Mouse (Mus musculus): ENCODE measurements around the gene Mcoln1. TPM values are rescaled to one million over a fixed set of nuclear protein-coding genes. Genes with fewer than 3 reads are reported as not detected.

Gene Mcoln1
- total RNA-seq, 2 experiments from 2014 or later: 78.8 to 98.1 TPM

DNA sequence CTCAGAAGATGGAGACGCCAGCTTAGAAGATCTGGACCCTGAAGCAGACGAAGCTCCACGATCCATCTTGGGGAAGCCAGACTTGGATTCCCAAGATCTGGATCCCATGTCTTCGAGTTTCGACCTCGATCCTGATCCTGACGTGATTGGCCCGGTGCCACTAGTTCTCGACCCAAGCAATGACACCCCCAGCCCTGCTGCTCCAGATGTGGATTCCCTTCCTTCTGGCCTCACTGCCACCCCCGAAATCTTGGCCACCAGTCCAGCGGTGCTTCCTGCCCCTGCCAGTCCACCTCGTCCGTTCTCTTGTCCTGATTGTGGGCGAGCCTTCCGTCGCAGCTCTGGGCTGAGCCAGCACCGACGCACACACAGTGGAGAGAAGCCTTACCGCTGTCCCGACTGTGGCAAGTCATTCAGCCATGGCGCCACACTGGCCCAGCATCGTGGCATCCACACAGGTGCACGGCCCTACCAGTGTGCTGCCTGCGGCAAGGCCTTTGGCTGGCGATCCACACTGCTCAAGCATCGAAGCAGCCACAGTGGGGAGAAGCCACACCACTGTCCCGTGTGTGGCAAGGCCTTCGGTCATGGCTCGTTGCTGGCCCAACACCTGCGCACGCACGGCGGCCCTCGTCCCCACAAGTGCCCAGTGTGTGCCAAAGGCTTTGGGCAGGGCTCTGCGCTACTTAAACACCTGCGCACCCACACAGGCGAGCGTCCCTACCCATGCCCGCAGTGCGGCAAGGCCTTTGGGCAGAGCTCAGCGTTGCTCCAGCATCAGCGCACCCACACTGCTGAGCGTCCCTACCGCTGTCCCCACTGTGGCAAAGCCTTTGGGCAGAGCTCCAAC, 4.5 kb upstream of the Mcoln1 start:
- DNase-seq (ENCODE audit: low spot score in 2 of 2): no peak
- intact Hi-C loops (cut with DNase I): no loop called here

DNA sequence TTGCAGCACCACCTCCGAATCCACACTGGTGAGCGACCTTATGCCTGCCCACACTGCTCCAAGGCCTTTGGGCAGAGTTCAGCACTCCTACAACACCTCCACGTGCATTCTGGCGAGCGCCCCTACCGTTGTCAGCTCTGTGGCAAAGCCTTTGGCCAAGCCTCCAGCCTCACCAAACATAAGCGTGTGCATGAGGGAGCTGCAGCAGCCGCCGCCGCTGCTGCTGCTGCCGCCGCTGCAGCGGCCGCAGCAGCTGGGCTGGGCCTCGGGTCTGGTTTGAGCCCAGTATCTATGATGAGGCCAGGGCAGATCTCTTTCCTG, 3.9 kb upstream of the Mcoln1 start:
- no peak for DNase-seq (ENCODE audit: low spot score in 2 of 2)
- intact Hi-C loops (cut with DNase I): no loop called here

DNA sequence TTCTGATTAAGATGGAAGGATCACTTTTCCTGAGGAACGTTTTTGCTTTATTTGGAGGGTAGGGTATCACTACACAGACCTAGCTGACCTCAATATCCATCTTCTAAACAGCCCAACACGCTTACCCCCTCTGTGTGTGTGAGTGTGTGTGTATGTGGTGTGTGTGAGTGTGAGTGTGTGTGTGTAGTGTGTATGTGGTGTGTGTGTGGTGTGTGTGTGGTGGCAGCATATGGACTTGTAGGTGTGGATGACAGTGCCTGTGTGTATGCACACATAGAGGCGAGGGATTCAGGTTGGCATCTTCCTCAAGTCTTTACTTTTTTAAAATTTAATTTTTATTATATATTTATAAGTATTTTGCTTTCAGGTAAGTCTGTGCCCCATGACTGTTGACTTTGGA, 1.7 kb upstream of the Mcoln1 start:
- intact Hi-C loops (cut with DNase I): no loop called here
- no peak for DNase-seq (ENCODE audit: low spot score in 2 of 2)

DNA sequence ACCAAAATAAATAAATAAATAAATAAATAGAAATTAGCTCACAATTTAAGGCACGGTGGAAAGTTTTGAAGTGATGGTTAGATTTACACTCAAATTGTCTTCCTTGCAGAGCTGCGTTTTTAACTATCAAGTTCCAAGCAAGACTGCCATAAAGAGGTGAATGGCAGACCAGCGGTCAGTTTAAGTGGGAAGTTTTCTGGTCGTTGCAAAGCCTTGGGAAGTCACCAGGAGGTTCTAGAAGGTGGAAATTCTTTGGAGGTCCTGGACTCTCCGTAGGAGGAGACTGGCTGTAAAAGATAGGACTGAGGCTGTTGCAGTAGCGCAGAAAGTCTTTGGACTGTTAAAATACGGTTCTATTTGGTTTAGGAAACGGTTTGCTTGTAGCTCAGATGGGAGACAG, 506 bp upstream of the Mcoln1 start:
- no peak for DNase-seq (ENCODE audit: low spot score in 2 of 2)
- intact Hi-C loops (cut with DNase I): no loop called here

DNA sequence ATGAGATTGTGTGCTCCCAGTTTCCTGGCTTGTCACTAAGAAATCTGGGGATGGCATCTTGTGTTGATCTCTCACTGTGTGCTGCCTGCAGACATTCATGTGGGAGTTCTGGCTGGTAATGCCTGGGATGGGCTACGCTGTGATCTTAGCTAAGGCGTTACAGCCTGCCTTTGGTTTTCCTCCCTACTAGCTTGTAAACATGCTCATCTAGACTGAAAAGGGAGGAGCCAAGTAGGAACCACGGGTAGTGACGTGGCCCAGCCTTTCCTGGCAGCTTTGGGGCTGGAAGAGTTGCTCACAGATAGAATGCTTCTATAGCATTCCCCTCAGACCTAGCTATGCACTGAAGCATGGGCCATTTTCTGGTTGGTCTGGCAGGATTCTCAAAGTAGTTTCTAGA, 2.0 kb downstream of the Mcoln1 start:
- DNase-seq (ENCODE audit: low spot score in 2 of 2): peak; percentile 34 to 38

DNA sequence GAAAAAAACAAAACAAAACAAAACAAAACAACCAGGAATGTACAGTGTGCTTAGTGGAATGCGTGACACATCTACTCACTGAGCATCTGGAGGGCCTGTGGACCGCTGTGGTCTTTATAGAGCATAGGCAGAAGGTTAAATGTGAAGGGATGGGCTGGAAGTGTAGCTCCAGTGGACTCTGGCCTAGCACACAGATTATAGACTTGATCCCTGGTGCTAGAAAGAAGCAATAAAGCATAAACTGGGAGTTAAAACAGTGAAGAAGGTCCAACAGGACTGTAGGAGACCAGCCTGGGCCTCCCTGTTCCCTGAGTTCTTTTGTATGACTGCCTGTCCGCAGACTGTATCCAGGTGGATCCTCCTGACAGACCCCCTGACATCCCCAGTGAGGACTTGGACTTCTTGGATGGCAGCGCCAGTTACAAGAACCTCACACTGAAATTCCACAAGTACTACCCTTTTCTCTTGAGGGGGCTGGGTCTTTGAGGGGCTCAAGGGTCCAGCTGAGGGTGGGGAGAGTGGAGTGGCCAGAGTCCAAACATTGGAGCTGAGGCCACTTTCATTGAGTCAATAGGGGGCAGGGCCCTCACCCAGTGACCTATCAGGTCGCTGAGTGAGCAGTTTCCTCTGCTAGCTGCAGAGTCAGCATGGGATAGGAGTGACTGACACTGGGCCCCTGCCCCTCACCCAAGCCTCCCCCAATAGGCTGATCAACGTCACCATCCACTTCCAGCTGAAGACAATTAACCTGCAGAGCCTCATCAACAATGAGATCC, 7.9 kb downstream of the Mcoln1 start:
- intact Hi-C loops (cut with DNase I): no loop called here
- no peak for DNase-seq (ENCODE audit: low spot score in 2 of 2)

More for the DNA sequence above, 2.0 kb downstream of the Mcoln1 start:
- intact Hi-C loops (cut with DNase I): no loop called here

DNA sequence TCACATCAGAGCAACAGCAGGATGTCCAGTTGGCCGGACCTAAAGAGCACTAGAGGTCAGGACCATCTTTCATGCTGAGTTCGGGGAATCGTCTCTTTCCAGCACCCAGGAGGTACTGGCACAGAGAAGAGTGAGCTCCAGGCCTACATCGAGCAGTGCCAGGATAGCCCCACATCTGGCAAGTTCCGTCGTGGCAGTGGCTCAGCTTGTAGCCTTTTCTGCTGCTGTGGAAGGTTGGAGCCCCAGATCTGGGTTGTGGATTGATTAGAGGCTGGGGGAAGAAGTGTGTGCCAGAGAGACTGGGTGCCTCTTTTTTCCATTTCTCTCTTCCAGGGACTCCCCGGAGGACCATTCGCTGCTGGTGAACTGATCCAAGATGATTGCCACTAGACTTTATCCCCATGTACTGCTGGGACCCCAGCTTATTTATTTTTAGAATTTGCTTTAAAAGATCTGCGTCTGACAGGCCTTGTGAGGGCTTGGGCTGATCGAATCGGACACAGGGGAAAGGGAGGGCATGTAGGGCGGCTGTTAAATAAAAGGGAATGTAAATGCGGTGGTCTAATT, 14.5 kb downstream of the Mcoln1 start:
- no peak for DNase-seq (ENCODE audit: low spot score in 2 of 2)
- intact Hi-C loops (cut with DNase I): loop anchor here (10.0 kb wide), 1 partner anchor 240 kb away; the partner anchor contains the start of gene Insr

DNA sequence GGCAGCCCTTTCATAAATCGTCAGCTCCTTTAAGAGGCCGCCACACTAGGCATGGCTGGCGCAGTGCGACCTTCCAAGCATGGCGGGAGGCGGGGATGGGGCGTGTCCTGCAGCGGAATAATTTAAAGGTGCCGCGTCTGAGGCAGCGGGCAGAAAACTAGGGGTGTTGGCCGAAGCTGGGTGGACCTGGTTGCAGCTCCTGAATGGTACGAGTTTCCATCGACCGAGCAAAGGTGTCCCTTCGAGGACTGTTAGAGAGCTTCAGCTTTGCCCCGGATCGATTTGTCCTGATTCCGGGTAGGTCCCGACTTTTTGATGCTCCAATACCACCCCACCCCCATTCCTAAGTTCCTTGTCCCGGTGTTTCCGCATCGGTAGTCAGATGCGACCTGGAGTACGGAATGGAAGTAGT, 15.0 kb downstream of the Mcoln1 start, which contains the start of gene Pnpla6:
Gene Pnpla6, plus strand, starts transcription at position 125 of the 412 bp plus-strand sequence.
- intact Hi-C loops (cut with DNase I): loop anchor here (10.0 kb wide), 1 partner anchor 240 kb away; the partner anchor contains the start of gene Insr
- DNase-seq (ENCODE audit: low spot score in 2 of 2): peak; percentile 89

DNA sequence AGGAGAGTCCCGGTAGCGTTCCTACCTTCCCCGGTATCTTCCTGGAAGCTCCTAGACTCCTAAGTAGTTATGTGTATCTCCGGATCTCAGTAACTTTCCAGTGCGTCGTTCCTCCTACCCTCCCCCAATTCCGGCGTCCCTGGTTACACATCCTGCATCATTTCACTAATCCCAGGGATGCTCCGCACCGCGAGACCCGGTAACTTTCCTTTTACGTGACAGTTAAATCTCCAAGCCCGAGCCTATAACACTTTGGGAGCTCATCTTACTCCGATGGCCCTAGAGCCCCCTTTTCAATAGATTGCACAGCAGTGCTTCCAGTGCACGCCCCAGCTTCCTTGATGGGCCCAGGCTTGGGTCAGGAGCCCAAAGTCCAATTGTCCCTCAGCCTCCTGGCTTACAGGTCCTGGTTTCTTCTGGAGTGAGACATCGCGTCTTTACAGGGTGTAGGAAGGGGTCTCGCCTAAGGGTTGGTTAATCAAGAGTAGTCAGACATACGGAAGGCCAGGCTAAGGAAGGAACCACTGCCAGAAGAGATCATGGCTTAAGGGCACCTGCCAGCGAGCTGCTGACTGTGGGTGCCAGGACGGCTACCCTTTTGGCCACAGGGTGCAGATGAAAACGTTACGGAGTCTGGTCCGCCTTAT, 15.6 kb downstream of the Mcoln1 start:
- DNase-seq (ENCODE audit: low spot score in 2 of 2): peak; percentile 59 to 64
- intact Hi-C loops (cut with DNase I): loop anchor here (10.0 kb wide), 1 partner anchor 241 kb away; the partner anchor contains the start of gene Insr

DNA sequence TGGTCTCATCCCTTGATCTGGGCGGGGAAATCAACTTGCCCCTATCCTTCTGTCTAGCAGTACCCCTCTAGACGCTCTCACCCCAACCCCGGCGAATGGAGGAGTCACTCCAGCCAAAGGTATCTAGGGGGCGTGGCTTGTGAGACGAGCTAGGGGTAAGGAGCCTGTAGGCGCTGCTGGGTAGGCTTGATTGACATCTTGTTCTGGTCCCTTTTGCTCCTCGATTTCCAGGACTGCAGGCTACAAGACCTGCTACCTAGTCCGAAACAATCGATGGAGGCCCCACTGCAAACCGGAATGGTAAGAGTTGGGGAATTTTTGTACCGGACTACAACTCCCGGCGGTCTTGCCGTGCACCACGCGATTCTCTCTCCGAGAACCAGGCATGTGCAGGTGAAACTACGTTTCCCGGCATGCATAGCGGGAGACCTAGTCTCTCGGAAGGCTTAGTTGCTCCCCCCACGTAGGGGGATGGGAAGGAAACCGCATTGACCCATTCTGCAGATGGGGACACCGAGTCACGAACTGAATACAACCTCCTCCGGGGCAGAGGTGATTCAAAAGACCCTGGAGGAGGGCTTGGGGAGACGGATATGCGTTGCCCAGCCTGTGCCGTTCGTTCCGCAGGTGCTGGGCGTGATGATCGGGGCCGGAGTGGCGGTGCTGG, 16.3 kb downstream of the Mcoln1 start:
- intact Hi-C loops (cut with DNase I): loop anchor here (10.0 kb wide), 1 partner anchor 242 kb away; the partner anchor contains the start of gene Insr
- peak; percentile 96 to 97 for DNase-seq (ENCODE audit: low spot score in 2 of 2)

DNA sequence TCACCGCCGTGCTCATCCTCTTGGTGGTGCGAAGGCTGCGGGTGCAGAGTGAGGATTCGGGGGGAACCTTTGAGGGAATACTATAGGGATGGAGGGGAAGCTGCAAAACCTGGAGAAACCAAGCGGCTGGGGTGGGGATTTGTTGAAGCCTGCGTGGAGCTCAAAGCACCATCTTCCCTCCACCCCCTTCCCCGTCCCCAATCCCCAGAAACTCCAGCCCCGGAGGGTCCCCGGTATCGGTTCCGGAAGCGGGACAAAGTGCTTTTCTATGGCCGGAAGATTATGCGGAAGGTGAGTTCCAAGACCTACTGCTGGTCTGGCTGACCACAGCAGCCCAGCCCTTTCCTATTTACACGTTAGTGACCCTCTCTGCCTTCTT, 16.8 kb downstream of the Mcoln1 start:
- intact Hi-C loops (cut with DNase I): loop anchor here (10.0 kb wide), 1 partner anchor 242 kb away; the partner anchor contains the start of gene Insr
- DNase-seq (ENCODE audit: low spot score in 2 of 2): peak in 1 of 2 experiments; percentile 22

DNA sequence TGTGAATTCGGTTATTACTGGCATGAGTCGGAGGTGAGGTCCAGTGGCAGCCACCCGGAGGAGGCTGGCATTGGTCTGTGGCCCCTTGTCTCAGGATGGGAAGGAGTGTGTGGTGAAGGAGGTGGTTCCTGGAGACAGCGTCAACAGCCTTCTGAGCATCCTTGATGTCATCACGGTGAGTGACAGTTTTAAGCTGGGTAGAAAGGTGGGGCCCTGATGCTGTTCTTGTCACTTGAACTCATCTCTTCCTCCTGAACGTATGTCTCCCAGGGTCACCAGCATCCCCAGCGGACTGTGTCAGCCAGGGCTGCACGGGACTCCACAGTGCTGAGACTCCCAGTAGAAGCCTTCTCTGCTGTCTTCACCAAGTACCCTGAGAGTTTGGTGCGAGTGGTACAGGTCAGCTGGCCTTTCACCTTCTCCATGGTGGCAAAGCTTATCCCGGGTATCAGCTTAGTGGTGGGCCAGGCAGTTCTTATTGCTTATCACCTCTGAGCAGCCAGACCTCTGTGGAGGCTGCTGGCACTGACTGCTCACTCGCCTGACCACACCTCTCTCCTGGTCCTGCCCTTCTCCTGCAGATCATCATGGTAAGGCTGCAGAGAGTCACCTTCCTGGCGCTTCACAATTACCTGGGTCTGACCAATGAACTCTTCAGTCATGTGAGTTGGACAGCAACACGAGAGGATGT, 21.9 kb downstream of the Mcoln1 start:
- intact Hi-C loops (cut with DNase I): no loop called here
- DNase-seq (ENCODE audit: low spot score in 2 of 2): no peak

DNA sequence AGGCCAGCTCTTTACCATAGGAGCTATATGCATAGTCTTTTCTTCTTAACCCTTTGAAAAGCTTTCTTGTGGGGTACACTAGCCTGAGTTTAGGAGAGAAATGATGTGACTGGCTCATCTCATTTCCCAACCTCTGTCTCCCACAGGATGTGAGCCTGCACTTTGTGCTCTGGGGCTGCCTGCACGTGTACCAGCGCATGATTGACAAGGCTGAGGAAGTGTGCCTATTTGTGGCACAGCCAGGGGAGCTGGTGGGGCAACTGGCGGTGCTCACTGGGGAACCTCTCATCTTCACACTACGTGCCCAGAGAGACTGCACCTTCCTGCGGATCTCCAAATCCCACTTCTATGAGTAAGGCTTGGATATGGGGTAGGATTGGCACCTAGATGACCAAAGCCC, 30.6 kb downstream of the Mcoln1 start:
- intact Hi-C loops (cut with DNase I): no loop called here
- no peak for DNase-seq (ENCODE audit: low spot score in 2 of 2)

DNA sequence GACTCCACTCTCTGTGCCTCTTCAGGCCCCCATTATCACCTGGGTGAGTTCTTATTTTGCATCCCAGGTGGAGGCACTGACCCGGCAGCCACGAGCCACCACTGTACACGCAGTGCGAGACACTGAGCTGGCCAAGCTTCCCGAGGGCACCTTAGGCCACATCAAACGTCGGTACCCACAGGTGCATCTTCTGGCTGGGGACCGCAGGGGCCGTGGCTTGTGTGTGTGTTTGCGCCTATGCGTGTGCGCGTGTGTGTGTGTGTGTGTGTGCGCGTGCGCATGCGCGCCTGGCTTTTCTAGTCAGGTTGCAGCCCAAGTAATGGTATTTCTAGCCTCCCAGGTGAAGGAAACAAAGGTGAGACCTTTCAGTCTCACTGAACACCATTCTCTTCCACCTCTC, 31.7 kb downstream of the Mcoln1 start:
- no peak for DNase-seq (ENCODE audit: low spot score in 2 of 2)
- intact Hi-C loops (cut with DNase I): no loop called here

DNA sequence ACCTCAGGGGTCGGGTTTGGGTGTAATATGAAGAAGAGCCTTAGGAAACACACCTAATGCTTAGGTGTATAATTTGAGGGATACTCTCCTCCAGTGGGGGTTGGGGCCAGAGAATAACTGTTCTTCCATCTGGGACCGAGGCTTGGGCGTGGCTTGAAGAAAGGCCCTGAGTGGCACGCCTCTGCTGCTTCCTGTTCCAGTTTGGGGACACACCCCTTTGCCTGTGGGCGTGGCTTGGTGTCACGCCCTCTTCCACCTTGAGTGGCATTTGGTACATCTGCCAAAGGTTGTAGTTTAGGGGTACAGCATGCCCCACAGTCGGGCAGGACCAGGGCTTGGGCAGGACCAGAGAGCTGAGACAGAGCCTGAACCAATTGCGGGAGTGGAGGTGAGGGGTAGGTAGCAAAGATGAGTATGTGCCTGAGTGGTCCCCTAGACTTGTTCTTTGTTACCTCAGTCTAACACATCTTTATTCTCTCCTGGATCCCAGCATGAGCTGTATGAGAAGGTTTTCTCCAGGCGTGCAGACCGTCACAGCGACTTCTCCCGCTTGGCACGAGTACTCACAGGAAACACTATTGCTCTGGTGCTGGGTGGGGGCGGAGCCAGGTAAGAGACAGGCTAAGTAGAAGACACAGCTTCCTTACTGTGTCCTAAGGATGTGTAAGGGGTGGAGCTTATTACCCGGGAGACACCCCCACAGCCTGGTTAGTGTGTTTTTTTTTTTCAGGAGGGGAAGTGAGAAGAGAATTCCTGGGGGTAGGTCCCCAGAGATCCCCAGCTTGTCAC, 36.0 kb downstream of the Mcoln1 start:
- intact Hi-C loops (cut with DNase I): no loop called here
- no peak for DNase-seq (ENCODE audit: low spot score in 2 of 2)

DNA sequence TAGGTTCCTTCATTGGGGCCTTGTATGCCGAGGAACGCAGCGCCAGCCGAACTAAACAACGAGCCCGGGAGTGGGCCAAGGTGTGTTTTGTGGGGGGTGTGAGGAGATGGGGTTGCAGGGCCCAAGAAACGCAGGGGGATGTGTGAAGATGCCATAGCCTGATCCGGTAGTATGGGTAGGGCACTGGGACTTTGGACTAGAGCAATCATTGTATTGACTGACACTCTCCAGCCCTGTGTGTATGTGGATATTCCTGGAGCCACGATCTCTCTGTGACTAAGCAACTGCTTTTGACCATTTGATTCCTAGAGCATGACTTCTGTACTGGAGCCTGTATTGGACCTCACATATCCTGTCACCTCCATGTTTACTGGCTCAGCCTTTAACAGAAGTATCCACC, 36.7 kb downstream of the Mcoln1 start:
- intact Hi-C loops (cut with DNase I): no loop called here
- DNase-seq (ENCODE audit: low spot score in 2 of 2): no peak

DNA sequence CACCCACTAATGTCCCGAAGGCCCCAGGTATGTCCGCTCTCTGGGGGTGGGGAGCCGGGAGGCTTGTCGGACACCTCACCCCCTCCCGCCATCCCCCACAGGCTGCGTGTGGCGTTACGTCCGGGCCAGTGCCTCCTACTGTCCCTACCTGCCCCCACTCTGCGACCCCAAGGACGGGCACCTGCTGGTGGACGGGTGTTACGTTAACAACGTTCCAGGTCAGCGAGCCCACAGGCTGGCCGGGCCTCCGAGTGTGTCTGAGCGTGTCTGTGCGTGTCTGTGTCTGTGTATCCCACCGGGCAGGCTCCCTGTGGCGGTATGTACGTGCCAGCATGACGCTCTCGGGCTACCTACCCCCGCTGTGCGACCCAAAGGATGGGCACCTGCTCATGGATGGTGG, 37.4 kb downstream of the Mcoln1 start:
- intact Hi-C loops (cut with DNase I): no loop called here
- no peak for DNase-seq (ENCODE audit: low spot score in 2 of 2)

DNA sequence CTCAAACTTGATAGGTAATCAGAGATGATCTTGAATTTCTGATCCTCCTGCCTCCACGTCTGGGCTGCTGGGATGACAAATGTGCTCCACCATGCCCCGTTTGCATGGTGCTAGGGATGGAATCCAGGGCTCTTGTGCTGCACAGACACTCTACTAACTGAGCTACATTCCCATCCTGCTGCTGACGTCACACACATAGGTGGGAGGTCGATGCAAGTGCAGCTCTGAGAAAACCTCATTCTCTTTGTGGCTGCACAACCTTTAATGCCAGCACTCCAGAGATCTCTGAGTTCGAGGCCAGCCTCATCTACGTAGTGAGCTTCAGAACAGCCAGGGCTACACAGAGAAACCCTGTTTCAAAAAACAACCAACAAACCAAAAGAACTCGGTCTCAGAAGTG, 38.9 kb downstream of the Mcoln1 start:
- intact Hi-C loops (cut with DNase I): no loop called here
- DNase-seq (ENCODE audit: low spot score in 2 of 2): no peak
